Mouse (Mus musculus) small intestine, adult 2 months (tissue): Measurements from ENCODE around the gene Socs3. TPM values are rescaled to one million over a fixed set of nuclear protein-coding genes. Genes with fewer than 3 reads are reported as not detected.

Source experiments
- H3K27ac ChIP-seq: fragments of 200-500 bp; 2 replicates; pipeline ENCODE4 v1.5.1; 2012; ENCODE audit warnings: low read depth, low read length, control low read depth, inconsistent platforms; ENCODE audit not compliant: insufficient read depth
- H3K27me3 ChIP-seq: fragments of 200-500 bp; 2 replicates; pipeline ENCODE4 v1.6.1; 2012; ENCODE audit warnings: mild to moderate bottlenecking, moderate library complexity, low read length, inconsistent platforms; ENCODE audit not compliant: control insufficient read depth, insufficient read depth
- H3K36me3 ChIP-seq: fragments of 200-500 bp; 2 replicates; pipeline ENCODE4 v1.6.1; 2012; ENCODE audit warnings: mild to moderate bottlenecking, low read length, control low read depth, inconsistent platforms; ENCODE audit not compliant: control insufficient read depth, insufficient read depth
- H3K4me1 ChIP-seq: fragments of 200-500 bp; 2 replicates; pipeline ENCODE4 v1.6.1; 2012; ENCODE audit warnings: low read length, inconsistent platforms, mixed read lengths; ENCODE audit not compliant: control insufficient read depth, insufficient read depth, insufficient read length
- H3K4me3 ChIP-seq: fragments of 200-500 bp; 2 replicates; pipeline ENCODE4 v1.5.1; 2012; ENCODE audit warnings: low read depth, mild to moderate bottlenecking, control low read depth, inconsistent platforms, low read length, moderate library complexity
- CTCF ChIP-seq: fragments of 200-500 bp; IDR thresholded peaks from 2 replicates; pipeline ENCODE4 v1.5.1; 2012; ENCODE audit warnings: low read depth, mild to moderate bottlenecking, control low read depth, inconsistent platforms, low read length, moderate library complexity, mixed read lengths; ENCODE audit not compliant: insufficient replicate concordance, insufficient read length; ENCODE audit errors: extremely low read depth
- POLR2A ChIP-seq: fragments of 200-500 bp; IDR thresholded peaks from 2 replicates; pipeline ENCODE4 v1.6.1; 2012; ENCODE audit warnings: low read depth, mild to moderate bottlenecking, control low read depth, inconsistent platforms, low read length, moderate library complexity
- WGBS: fragments of 180-500 bp; shearing (Covaris S2); methylation state at CpG from one replicate; pipeline ENCODE4 v1.1.7; 2018; 5-methylcytosine and 5-hydroxymethylcytosine counted together
- polyA plus RNA-seq: library from polyadenylated mRNA; depleted of rRNA; stranded (reverse); fragments of >200 nt; gene quantifications from 2 replicates; pipeline ENCODE4 v1.2.3, GENCODE M21; 2012

The Socs3 gene
- polyA plus RNA-seq, 1 experiment: 47.2 TPM

GRCm38 (mm10) chr11:117965052-117965451 lies 4.8 kb downstream of the Socs3 start:
- peaks cover 23% of the 10 kb centered on the region for H3K36me3 ChIP-seq
- H3K4me3 ChIP-seq: no peak overlapping the region
- peaks cover 39% of the 10 kb centered on the region for H3K4me1 ChIP-seq
- 78% methylated on average over 7 of the region's 7 CpGs for WGBS
- TF ChIP-seq POLR2A (no peak), CTCF (no peak)
- no peaks in the 10 kb centered on the region for H3K27me3 ChIP-seq
- no peak overlapping the region for H3K27ac ChIP-seq

- Histone ChIP-seq H3K27ac (peak overlapping the region; percentile 70; the same call in 1 of the 2 replicates), H3K36me3 (peaks cover 23% of the 10 kb centered on the region), H3K4me1 (peaks cover 42% of the 10 kb centered on the region), H3K4me3 (no peak overlapping the region), H3K27me3 (no peaks in the 10 kb centered on the region)
- 66% methylated on average over 1 of the region's 1 CpGs for WGBS
- no peak for TF ChIP-seq POLR2A
- TF ChIP-seq CTCF: no peak
Measured at GRCm38 (mm10) chr11:117964294-117964693, 5.6 kb downstream of the Socs3 start.

GRCm38 (mm10) chr11:117963872-117964271 lies 6.0 kb downstream of the Socs3 start:
- peak overlapping the region; percentile 70 for H3K27ac ChIP-seq
- H3K4me3 ChIP-seq: peak overlapping the region; percentile 55
- TF ChIP-seq POLR2A: no peak
- TF ChIP-seq CTCF: no peak
- no peaks in the 10 kb centered on the region for H3K27me3 ChIP-seq
- WGBS: 23% methylated on average over 9 of the region's 9 CpGs
- peaks cover 23% of the 10 kb centered on the region for H3K36me3 ChIP-seq
- peaks cover 42% of the 10 kb centered on the region for H3K4me1 ChIP-seq

- WGBS: 4% methylated on average over 38 of the region's 40 CpGs
Measured at GRCm38 (mm10) chr11:117963091-117963793, 6.6 kb downstream of the Socs3 start.

GRCm38 (mm10) chr11:117962228-117963067 lies 7.4 kb downstream of the Socs3 start:
- TF ChIP-seq POLR2A: no peak
- no peak for TF ChIP-seq CTCF
- Histone ChIP-seq H3K36me3 (peaks cover 17% of the 10 kb centered on the region), H3K27me3 (no peaks in the 10 kb centered on the region), H3K4me1 (peaks cover 40% of the 10 kb centered on the region), H3K4me3 (no peak overlapping the region), H3K27ac (peak overlapping the region; percentile 67)
- 72% methylated on average over 10 of the region's 10 CpGs for WGBS

More at GRCm38 (mm10) chr11:117963091-117963793, 6.6 kb downstream of the Socs3 start:
- peaks cover 23% of the 10 kb centered on the region for H3K36me3 ChIP-seq
- TF ChIP-seq POLR2A (peak; percentile 64; the same call in 1 of the 2 replicates), CTCF (no peak)
- H3K4me1 ChIP-seq: peaks cover 43% of the 10 kb centered on the region
- no peaks in the 10 kb centered on the region for H3K27me3 ChIP-seq
- peak overlapping the region; percentile 70 for H3K27ac ChIP-seq
- H3K4me3 ChIP-seq: peak overlapping the region; percentile 55

- H3K4me3 ChIP-seq: no peak overlapping the region
- no peaks in the 10 kb centered on the region; the same call in 1 of the 2 replicates for H3K36me3 ChIP-seq
- H3K27ac ChIP-seq: no peak overlapping the region
- peaks cover 27% of the 10 kb centered on the region for H3K4me1 ChIP-seq
- TF ChIP-seq CTCF: no peak
- TF ChIP-seq POLR2A: no peak
- H3K27me3 ChIP-seq: no peaks in the 10 kb centered on the region
Measured at GRCm38 (mm10) chr11:117960601-117961000, 9.2 kb downstream of the Socs3 start.

- Histone ChIP-seq H3K36me3 (no peaks in the 10 kb centered on the region), H3K4me3 (no peak overlapping the region), H3K27ac (peak overlapping the region; percentile 8), H3K4me1 (peaks cover 25% of the 10 kb centered on the region), H3K27me3 (no peaks in the 10 kb centered on the region)
- TF ChIP-seq CTCF (no peak), POLR2A (no peak)
- WGBS: 29% methylated on average over 17 of the region's 17 CpGs
Measured at GRCm38 (mm10) chr11:117959741-117960381, 10.0 kb downstream of the Socs3 start.
